Mouse (Mus musculus) kidney, adult 2 months (tissue): ENCODE data around the gene Apoc1. TPM values are rescaled to one million over a fixed set of nuclear protein-coding genes. Genes with fewer than 3 reads are reported as not detected.
A peak's percentile ranks its signal among the peaks of the same experiment; 100 is the strongest.
"Not testable (repeated sequence)": the region's sequence is repeated elsewhere in the genome, so short reads cannot be mapped to it uniquely, and the experiment has no call there.

ENCODE experiments used
- DNase-seq: peaks from one replicate; pipeline ENCODE4 v3.0.0; 2021
- H3K27ac ChIP-seq: fragments of 200-500 bp; 2 replicates; pipeline ENCODE4 v1.5.1; 2012; ENCODE audit warnings: low read depth, low read length, control low read depth, inconsistent platforms; ENCODE audit not compliant: insufficient read depth
- H3K27me3 ChIP-seq: fragments of 200-500 bp; replicated peaks from 2 replicates; pipeline ENCODE4 v1.6.1; 2012; ENCODE audit warnings: mild to moderate bottlenecking, moderate library complexity, low read length, inconsistent platforms; ENCODE audit not compliant: control insufficient read depth, insufficient read depth
- H3K36me3 ChIP-seq: fragments of 200-500 bp; 2 replicates; pipeline ENCODE4 v1.6.1; 2012; ENCODE audit warnings: mild to moderate bottlenecking, moderate library complexity, low read length, inconsistent platforms; ENCODE audit not compliant: control insufficient read depth, insufficient read depth
- H3K4me1 ChIP-seq: fragments of 200-500 bp; 2 replicates; pipeline ENCODE4 v1.6.1; 2011; ENCODE audit warnings: low read length; ENCODE audit not compliant: control insufficient read depth, insufficient read depth
- H3K4me3 ChIP-seq: fragments of 200-500 bp; 2 replicates; pipeline ENCODE4 v1.5.1; 2011; ENCODE audit warnings: mild to moderate bottlenecking, low read depth, low read length, control low read depth; ENCODE audit not compliant: insufficient read depth
- CTCF ChIP-seq: fragments of 200-500 bp; conservative IDR thresholded peaks from 2 replicates; pipeline ENCODE4 v1.5.1; 2011; ENCODE audit warnings: low read depth, mild to moderate bottlenecking, control low read depth, low read length, moderate library complexity, mixed read lengths; ENCODE audit not compliant: insufficient read depth, insufficient read length
- POLR2A ChIP-seq: fragments of 200-500 bp; IDR thresholded peaks from one replicate; pipeline ENCODE4 v1.6.1; 2011; ENCODE audit warnings: low read depth, low read length, control low read depth
- WGBS: fragments of 180-500 bp; shearing (Covaris S2); methylation state at CpG from one replicate; pipeline ENCODE4 v1.1.7; 2018; 5-methylcytosine and 5-hydroxymethylcytosine counted together
- polyA plus RNA-seq: library from polyadenylated mRNA; depleted of rRNA; stranded (reverse); fragments of >200 nt; gene quantifications from 2 replicates; pipeline ENCODE4 v1.2.3, GENCODE M21; 2012

Apoc1 gene
- polyA plus RNA-seq, 1 experiment, result 16.5 TPM

GRCm38 (mm10) chr7:19693421-19693820 lies 961 bp upstream of the Apoc1 start:
- DNase-seq, result peak; percentile 57
- no peak overlapping the region for H3K4me3 ChIP-seq
- H3K27me3 ChIP-seq, result no peaks in the 10 kb centered on the region
- peaks cover 1% of the 10 kb centered on the region; the same call in 1 of the 2 replicates for H3K4me1 ChIP-seq
- WGBS, result 43% methylated on average over 10 of the region's 10 CpGs
- no peak for TF ChIP-seq CTCF
- TF ChIP-seq POLR2A, result no peak
- H3K27ac ChIP-seq, result no peak overlapping the region
- H3K36me3 ChIP-seq, result no peaks in the 10 kb centered on the region

GRCm38 (mm10) chr7:19691434-19691833 lies 1.0 kb downstream of the Apoc1 start:
- WGBS, result 71% methylated on average over 6 of the region's 6 CpGs
- no peak overlapping the region for H3K27ac ChIP-seq
- H3K4me3 ChIP-seq, result no peak overlapping the region

GRCm38 (mm10) chr7:19690845-19691244 lies 1.6 kb downstream of the Apoc1 start:
- Histone ChIP-seq H3K4me3 (no peak overlapping the region), H3K4me1 (no peaks in the 10 kb centered on the region), H3K27me3 (no peaks in the 10 kb centered on the region), H3K36me3 (no peaks in the 10 kb centered on the region), H3K27ac (no peak overlapping the region)
- no peak for DNase-seq
- 74% methylated on average over 4 of the region's 4 CpGs for WGBS
- TF ChIP-seq CTCF (no peak), POLR2A (no peak)

More at GRCm38 (mm10) chr7:19691434-19691833, 1.0 kb downstream of the Apoc1 start:
- TF ChIP-seq POLR2A (no peak), CTCF (no peak)
- Histone ChIP-seq H3K27me3 (no peaks in the 10 kb centered on the region), H3K36me3 (no peaks in the 10 kb centered on the region), H3K4me1 (no peaks in the 10 kb centered on the region)
- DNase-seq, result no peak

DNA sequence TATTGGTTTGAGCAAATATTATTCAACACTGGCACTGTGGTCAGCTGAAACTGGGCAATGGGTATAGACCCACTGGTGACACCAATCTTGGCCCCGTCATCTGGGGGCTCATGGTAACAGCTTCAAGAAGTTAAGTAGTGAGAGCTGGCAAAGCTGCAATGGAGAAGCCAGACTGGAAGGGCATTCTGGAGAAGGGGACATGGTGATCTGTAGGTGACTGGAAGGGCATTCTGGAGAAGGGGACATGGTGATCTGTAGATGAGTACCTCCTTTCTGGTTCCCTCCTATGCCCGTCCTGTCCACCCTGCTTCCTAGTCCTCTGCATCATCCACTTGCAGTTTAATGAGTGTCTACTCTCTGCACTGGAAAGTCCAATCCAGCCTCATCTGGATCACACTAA lies 3.8 kb downstream of the Apoc1 start:
- WGBS, result 79% methylated on average over 2 of the region's 2 CpGs
- TF ChIP-seq POLR2A (no peak), CTCF (no peak)
- H3K27me3 ChIP-seq, result no peaks in the 10 kb centered on the region
- no peak for DNase-seq
- H3K36me3 ChIP-seq, result no peaks in the 10 kb centered on the region
- no peaks in the 10 kb centered on the region for H3K4me1 ChIP-seq
- H3K27ac ChIP-seq, result no peak overlapping the region
- no peak overlapping the region for H3K4me3 ChIP-seq

DNA sequence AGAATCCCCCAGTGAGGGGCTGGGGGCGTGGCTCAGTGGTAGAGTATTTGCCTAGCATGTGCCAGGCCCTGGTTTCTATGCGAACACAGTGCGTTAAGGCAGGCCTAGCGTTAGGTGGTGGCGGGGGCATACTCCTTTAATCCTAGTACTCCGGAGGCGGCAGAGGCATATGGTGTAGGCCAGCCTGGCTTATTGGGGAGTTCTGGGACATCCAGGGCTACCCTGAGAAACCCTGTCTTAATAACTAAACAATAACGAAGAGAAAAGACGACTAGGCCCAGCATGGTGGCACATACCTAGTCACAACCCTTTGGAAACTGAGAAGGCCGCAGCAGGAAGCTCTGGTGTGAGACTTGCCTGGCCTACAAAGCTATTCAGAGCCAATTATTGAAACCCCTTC lies 4.4 kb downstream of the Apoc1 start:
- TF ChIP-seq CTCF (no peak), POLR2A (no peak)
- H3K4me3 ChIP-seq, result no peak overlapping the region
- no peak for DNase-seq
- no peaks in the 10 kb centered on the region for H3K4me1 ChIP-seq
- H3K36me3 ChIP-seq, result no peaks in the 10 kb centered on the region
- H3K27ac ChIP-seq, result no peak overlapping the region
- no peaks in the 10 kb centered on the region for H3K27me3 ChIP-seq
- WGBS, result 92% methylated on average over 10 of the region's 10 CpGs

DNA sequence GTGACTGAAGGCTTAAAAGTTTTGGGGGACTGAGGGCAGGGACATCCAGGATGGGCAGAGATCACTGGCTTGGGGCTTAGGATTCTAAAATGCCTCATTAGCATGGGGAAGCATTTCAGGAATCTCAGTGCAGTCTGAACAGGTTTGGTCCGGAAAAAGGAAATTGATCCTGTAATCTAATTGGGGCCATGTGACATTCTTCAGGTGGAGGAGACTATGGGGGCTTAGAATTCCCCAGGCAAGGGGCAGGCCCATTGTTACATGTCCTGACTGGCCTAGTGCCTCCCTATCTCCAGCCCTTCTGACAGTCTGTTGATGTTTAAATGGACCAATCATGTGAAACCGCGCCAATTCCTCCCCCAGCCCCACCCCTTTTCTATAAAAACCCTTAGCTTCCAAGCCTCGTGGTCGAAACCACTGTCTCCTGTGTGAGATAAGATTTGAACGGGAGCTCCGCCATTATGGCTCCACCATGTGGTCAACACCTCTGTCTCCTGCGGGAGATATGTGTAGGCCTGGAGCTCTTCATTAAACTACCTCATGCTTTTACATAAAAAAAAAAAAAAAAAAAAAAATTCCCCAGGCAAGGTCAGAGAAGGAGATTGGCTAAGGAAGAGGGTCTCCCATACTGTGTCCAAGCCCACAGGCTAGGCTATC lies 5.4 kb downstream of the Apoc1 start:
- not testable (repeated sequence) for H3K27ac ChIP-seq, H3K36me3 ChIP-seq, DNase-seq, H3K27me3 ChIP-seq, H3K4me1 ChIP-seq, H3K4me3 ChIP-seq
- 57% methylated on average over 8 of the region's 8 CpGs for WGBS

- Histone ChIP-seq H3K27me3 (no peaks in the 10 kb centered on the region), H3K36me3 (no peaks in the 10 kb centered on the region), H3K4me3 (no peak overlapping the region), H3K27ac (no peak overlapping the region), H3K4me1 (no peaks in the 10 kb centered on the region)
- DNase-seq, result no peak
- 83% methylated on average over 6 of the region's 6 CpGs for WGBS
- TF ChIP-seq CTCF (no peak), POLR2A (no peak)
These were observed 5.9 kb downstream of the Apoc1 start for GRCm38 (mm10) chr7:19686521-19686920.

GRCm38 (mm10) chr7:19685374-19685773 lies 7.1 kb downstream of the Apoc1 start:
- no peak for TF ChIP-seq CTCF
- no peak for TF ChIP-seq POLR2A
- no peak for DNase-seq
- H3K4me3 ChIP-seq, result no peak overlapping the region
- 66% methylated on average over 4 of the region's 4 CpGs for WGBS
- H3K27me3 ChIP-seq, result no peaks in the 10 kb centered on the region
- no peaks in the 10 kb centered on the region for H3K4me1 ChIP-seq
- H3K36me3 ChIP-seq, result no peaks in the 10 kb centered on the region
- H3K27ac ChIP-seq, result no peak overlapping the region
